Mouse (Mus musculus) limb, embryonic 11.5 days (tissue): Measurements from ENCODE around the gene C1qtnf7. TPM values are rescaled to one million over a fixed set of nuclear protein-coding genes. Genes with fewer than 3 reads are reported as not detected.

Experiments used
- ATAC-seq: fragments of 200-750 bp; cut with Nextera tagmentation; 2 replicates; pipeline ENCODE4 v1.8.0; 2017; ENCODE audit warnings: low read depth; ENCODE audit not compliant: insufficient number of reproducible peaks, low FRiP score, low TSS enrichment
- DNase-seq: peaks from one replicate; pipeline ENCODE4 v3.0.0-alpha.2; 2015; ENCODE audit warnings: low spot score
- H3K27ac ChIP-seq: fragments of 300-500 bp; sonication (generic); replicated peaks from 2 replicates; pipeline ENCODE4 v1.5.1; 2014; ENCODE audit warnings: low read depth, mild to moderate bottlenecking, low read length
- H3K27me3 ChIP-seq: fragments of 300-500 bp; sonication (generic); 2 replicates; pipeline ENCODE4 v1.6.1; 2014; ENCODE audit warnings: mild to moderate bottlenecking, low read length, mixed read lengths; ENCODE audit not compliant: control insufficient read depth, insufficient read depth
- H3K36me3 ChIP-seq: fragments of 300-500 bp; sonication (generic); 2 replicates; pipeline ENCODE4 v1.6.1; 2014; ENCODE audit warnings: mild to moderate bottlenecking, low read length, moderate library complexity, mixed read lengths; ENCODE audit not compliant: control insufficient read depth, insufficient read depth
- H3K4me1 ChIP-seq: fragments of 300-500 bp; sonication (generic); 2 replicates; pipeline ENCODE4 v1.6.1; 2014; ENCODE audit warnings: low read length, mixed read lengths; ENCODE audit not compliant: control insufficient read depth, insufficient read depth
- H3K4me2 ChIP-seq: fragments of 300-500 bp; sonication (generic); 2 replicates; pipeline ENCODE4 v1.6.1; 2014; ENCODE audit warnings: low read depth, mild to moderate bottlenecking, moderate library complexity; ENCODE audit not compliant: severe bottlenecking
- H3K4me3 ChIP-seq: fragments of 300-500 bp; sonication (generic); 2 replicates; pipeline ENCODE4 v1.5.1; 2014; ENCODE audit warnings: low read depth, low read length
- H3K9ac ChIP-seq: fragments of 300-500 bp; sonication (generic); 2 replicates; pipeline ENCODE4 v1.6.1; 2014; ENCODE audit warnings: mild to moderate bottlenecking, low read length
- H3K9me3 ChIP-seq: fragments of 300-500 bp; sonication (generic); 2 replicates; pipeline ENCODE4 v1.6.1; 2016; ENCODE audit warnings: low read length; ENCODE audit not compliant: control insufficient read depth
- WGBS: fragments of 180-500 bp; shearing (Covaris S2); extraction: QIAGEN DNeasy Blood & Tissue Kit; methylation state at CpG from one replicate; pipeline ENCODE4 v1.1.7; 2014; 5-methylcytosine and 5-hydroxymethylcytosine counted together
- polyA plus RNA-seq: library from polyadenylated mRNA; unstranded; fragments of >200 nt; fragmentation: Nextera tagmentation; extraction: Ambion mirVana; gene quantifications from 2 replicates; pipeline ENCODE4 v1.2.1, GENCODE M21; 2014

C1qtnf7 gene
- 3.2 and 4.2 TPM in 2 replicates for polyA plus RNA-seq

- ATAC-seq (no peak), DNase-seq (no peak)
- Histone ChIP-seq H3K9me3 (no peaks in the 10 kb centered on the region), H3K36me3 (no peaks in the 10 kb centered on the region), H3K4me2 (peak within 1 kb of the TSS; percentile 30; the same call in 1 of the 2 replicates), H3K27me3 (no peaks in the 10 kb centered on the region), H3K27ac (no peak within 1 kb of the TSS), H3K9ac (no peak within 1 kb of the TSS), H3K4me3 (no peak within 1 kb of the TSS), H3K4me1 (no peaks in the 10 kb centered on the region; the same call in 1 of the 2 replicates)
- 22% methylated on average over 15 of the region's 15 CpGs for WGBS
Measured at GRCm38 (mm10) chr5:43515401-43515976, at the start of gene C1qtnf7. Gene C1qtnf7, plus strand, starts transcription at chr5:43515538.

GRCm38 (mm10) chr5:43466762-43467161 lies 48.6 kb upstream of the C1qtnf7 start:
- WGBS = 87% methylated on average over 2 of the region's 2 CpGs
- no peak for ATAC-seq
- H3K4me3 ChIP-seq = no peak overlapping the region
- no peaks in the 10 kb centered on the region for H3K9me3 ChIP-seq
- no peaks in the 10 kb centered on the region for H3K4me1 ChIP-seq
- H3K36me3 ChIP-seq = no peaks in the 10 kb centered on the region
- no peak for DNase-seq
- H3K27ac ChIP-seq = no peak overlapping the region
- no peaks in the 10 kb centered on the region for H3K27me3 ChIP-seq
- H3K9ac ChIP-seq = no peak overlapping the region
- H3K4me2 ChIP-seq = no peak overlapping the region

- 84% methylated on average over 3 of the region's 3 CpGs for WGBS
- Histone ChIP-seq H3K9me3 (no peaks in the 10 kb centered on the region), H3K36me3 (no peaks in the 10 kb centered on the region), H3K9ac (no peak overlapping the region), H3K27ac (no peak overlapping the region), H3K4me3 (no peak overlapping the region), H3K27me3 (no peaks in the 10 kb centered on the region), H3K4me1 (no peaks in the 10 kb centered on the region), H3K4me2 (no peak overlapping the region)
- ATAC-seq (no peak), DNase-seq (no peak)
Measured at GRCm38 (mm10) chr5:43467214-43467613, 48.1 kb upstream of the C1qtnf7 start.

- H3K4me3 ChIP-seq = no peak overlapping the region
- H3K4me1 ChIP-seq = no peaks in the 10 kb centered on the region
- 74% methylated on average over 10 of the region's 10 CpGs for WGBS
- H3K27ac ChIP-seq = no peak overlapping the region
- H3K9ac ChIP-seq = no peak overlapping the region
- no peak overlapping the region for H3K4me2 ChIP-seq
- no peak for ATAC-seq
- no peaks in the 10 kb centered on the region for H3K27me3 ChIP-seq
- H3K36me3 ChIP-seq = no peaks in the 10 kb centered on the region
- no peak for DNase-seq
- H3K9me3 ChIP-seq = no peaks in the 10 kb centered on the region
Measured at GRCm38 (mm10) chr5:43468937-43469336, 46.4 kb upstream of the C1qtnf7 start.

- H3K36me3 ChIP-seq = no peaks in the 10 kb centered on the region
- no peaks in the 10 kb centered on the region for H3K27me3 ChIP-seq
- DNase-seq (no peak), ATAC-seq (no peak)
- 68% methylated on average over 5 of the region's 5 CpGs for WGBS
- no peaks in the 10 kb centered on the region for H3K9me3 ChIP-seq
- no peak overlapping the region for H3K27ac ChIP-seq
- H3K4me1 ChIP-seq = no peaks in the 10 kb centered on the region
- no peak overlapping the region for H3K9ac ChIP-seq
- no peak overlapping the region for H3K4me2 ChIP-seq
- H3K4me3 ChIP-seq = no peak overlapping the region
Measured at GRCm38 (mm10) chr5:43477953-43478352, 37.4 kb upstream of the C1qtnf7 start.

- ATAC-seq (no peak), DNase-seq (no peak)
- no peak overlapping the region for H3K27ac ChIP-seq
- H3K27me3 ChIP-seq = no peaks in the 10 kb centered on the region
- H3K4me1 ChIP-seq = no peaks in the 10 kb centered on the region
- H3K36me3 ChIP-seq = no peaks in the 10 kb centered on the region
- 49% methylated on average over 3 of the region's 3 CpGs for WGBS
- no peak overlapping the region for H3K4me3 ChIP-seq
- H3K9ac ChIP-seq = no peak overlapping the region
- no peak overlapping the region for H3K4me2 ChIP-seq
- no peaks in the 10 kb centered on the region for H3K9me3 ChIP-seq
Measured at GRCm38 (mm10) chr5:43480046-43480445, 35.3 kb upstream of the C1qtnf7 start.

GRCm38 (mm10) chr5:43480786-43481185 lies 34.6 kb upstream of the C1qtnf7 start:
- Histone ChIP-seq H3K4me3 (no peak overlapping the region), H3K27me3 (no peaks in the 10 kb centered on the region), H3K27ac (no peak overlapping the region), H3K9ac (no peak overlapping the region), H3K4me1 (no peaks in the 10 kb centered on the region), H3K36me3 (no peaks in the 10 kb centered on the region), H3K9me3 (no peaks in the 10 kb centered on the region), H3K4me2 (no peak overlapping the region)
- DNase-seq (peak; percentile 44), ATAC-seq (no peak)
- 29% methylated on average over 2 of the region's 2 CpGs for WGBS

GRCm38 (mm10) chr5:43481824-43482223 lies 33.5 kb upstream of the C1qtnf7 start:
- Histone ChIP-seq H3K9ac (no peak overlapping the region), H3K27ac (no peak overlapping the region; the same call in 1 of the 2 replicates), H3K4me3 (no peak overlapping the region), H3K36me3 (no peaks in the 10 kb centered on the region), H3K4me1 (no peaks in the 10 kb centered on the region), H3K4me2 (no peak overlapping the region), H3K27me3 (no peaks in the 10 kb centered on the region), H3K9me3 (no peaks in the 10 kb centered on the region)
- WGBS = 36% methylated on average over 2 of the region's 2 CpGs
- no peak for DNase-seq
- no peak for ATAC-seq

GRCm38 (mm10) chr5:43501887-43502286 lies 13.5 kb upstream of the C1qtnf7 start:
- 87% methylated on average over 1 of the region's 1 CpGs for WGBS
- H3K9me3 ChIP-seq = no peaks in the 10 kb centered on the region
- no peaks in the 10 kb centered on the region for H3K27me3 ChIP-seq
- no peaks in the 10 kb centered on the region for H3K36me3 ChIP-seq
- H3K4me1 ChIP-seq = no peaks in the 10 kb centered on the region; the same call in 1 of the 2 replicates
- no peak overlapping the region for H3K9ac ChIP-seq
- H3K4me3 ChIP-seq = no peak overlapping the region
- ATAC-seq = no peak
- no peak overlapping the region for H3K27ac ChIP-seq
- no peak overlapping the region for H3K4me2 ChIP-seq
- no peak for DNase-seq
